Mouse (Mus musculus) NIH3T3 (cell line): ENCODE measurements around the gene Gpr83.
A peak's percentile ranks its signal among the peaks of the same experiment; 100 is the strongest.
"Not testable (repeated sequence)": the region's sequence is repeated elsewhere in the genome, so short reads cannot be mapped to it uniquely, and the experiment has no call there.

Source experiments
- DNase-seq: peaks from one replicate; pipeline ENCODE4 v3.0.0-alpha.2; 2012; ENCODE audit warnings: low read depth

Gene Gpr83

GRCm38 (mm10) chr9:14870377-14870776 is 10.4 kb downstream of the Gpr83 start:
- no peak for DNase-seq

DNA sequence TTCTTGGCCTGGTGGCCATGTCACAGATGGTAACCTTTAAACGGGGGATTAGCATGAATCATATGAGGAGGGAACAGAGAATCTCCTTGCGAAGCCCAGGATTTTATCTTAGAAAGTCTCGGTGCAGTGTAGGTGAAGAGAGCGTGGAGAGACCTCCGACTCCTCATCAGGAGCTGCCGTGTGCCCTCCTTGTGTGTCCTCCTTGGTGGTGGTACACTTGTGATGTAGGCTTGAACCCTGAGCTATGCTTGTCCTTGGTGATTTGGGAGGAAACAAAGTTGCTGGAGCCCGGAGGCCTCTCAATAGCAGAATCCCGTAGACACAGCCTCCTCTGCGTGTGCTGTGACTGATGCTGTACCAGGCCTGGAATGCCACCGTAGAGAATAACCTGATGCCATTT is 10.8 kb downstream of the Gpr83 start:
- no peak for DNase-seq

- peak; percentile 11 for DNase-seq
Observed at GRCm38 (mm10) chr9:14871536-14871935, 11.5 kb downstream of the Gpr83 start.

GRCm38 (mm10) chr9:14872181-14872930 is 12.3 kb downstream of the Gpr83 start:
- no peak for DNase-seq

DNA sequence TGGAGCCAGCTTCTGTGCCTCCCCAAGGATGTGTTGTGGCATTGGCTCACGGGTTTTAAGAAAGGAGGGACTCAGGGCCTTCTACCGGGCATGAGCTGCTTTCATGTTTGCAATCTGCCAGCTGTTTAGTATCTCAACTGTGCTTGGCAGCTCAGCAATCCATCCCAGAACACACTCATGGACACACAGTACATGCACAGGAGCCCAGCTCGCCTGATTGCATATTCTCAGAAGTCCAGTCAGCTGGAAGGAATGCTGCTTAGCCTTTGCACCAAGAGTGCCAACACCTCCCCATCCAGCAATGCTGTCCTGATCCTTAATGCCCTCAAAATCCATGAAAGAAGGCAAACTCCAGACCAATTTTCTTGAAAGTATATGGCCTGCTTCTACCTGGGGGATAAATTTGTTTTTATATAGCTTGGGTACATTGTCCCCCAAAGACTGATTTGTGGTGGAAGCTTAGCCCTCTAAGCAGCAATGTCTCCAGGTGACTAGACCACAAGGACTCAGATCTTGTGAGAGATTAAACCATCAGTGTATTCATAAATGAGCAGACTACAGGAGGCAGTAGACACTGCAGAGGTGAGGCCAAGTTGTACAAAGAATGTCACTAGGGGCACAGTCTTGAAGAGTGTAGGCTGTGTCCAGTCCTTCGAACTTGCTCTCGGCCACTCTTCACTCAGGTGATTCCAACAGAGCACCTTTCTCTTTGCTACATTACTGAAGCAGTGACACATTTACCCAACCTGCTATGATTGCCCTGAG is 15.9 kb downstream of the Gpr83 start:
- DNase-seq, result peak; percentile 7

- DNase-seq, result not testable (repeated sequence)
Observed at GRCm38 (mm10) chr9:14876566-14876965, 16.6 kb downstream of the Gpr83 start.

DNA sequence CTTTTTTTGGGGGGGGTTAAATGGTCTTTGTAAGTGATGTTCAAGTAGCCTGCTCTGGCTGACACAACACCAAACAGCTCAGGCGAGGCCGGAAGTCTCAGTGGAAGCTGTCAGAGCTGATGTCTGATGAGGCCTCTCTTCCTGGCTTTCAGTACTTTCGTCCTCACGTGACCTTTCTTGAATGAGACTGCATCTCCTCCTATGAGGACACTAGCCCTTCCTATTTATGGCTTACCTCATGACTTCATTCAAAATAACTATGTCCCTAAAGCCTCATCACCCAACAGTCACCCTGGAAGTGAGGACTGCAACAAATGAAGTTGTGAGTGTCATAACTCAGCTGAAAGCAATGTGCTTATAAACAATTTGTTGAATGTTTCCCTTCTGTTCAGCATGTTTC is 24.6 kb downstream of the Gpr83 start:
- no peak for DNase-seq

DNA sequence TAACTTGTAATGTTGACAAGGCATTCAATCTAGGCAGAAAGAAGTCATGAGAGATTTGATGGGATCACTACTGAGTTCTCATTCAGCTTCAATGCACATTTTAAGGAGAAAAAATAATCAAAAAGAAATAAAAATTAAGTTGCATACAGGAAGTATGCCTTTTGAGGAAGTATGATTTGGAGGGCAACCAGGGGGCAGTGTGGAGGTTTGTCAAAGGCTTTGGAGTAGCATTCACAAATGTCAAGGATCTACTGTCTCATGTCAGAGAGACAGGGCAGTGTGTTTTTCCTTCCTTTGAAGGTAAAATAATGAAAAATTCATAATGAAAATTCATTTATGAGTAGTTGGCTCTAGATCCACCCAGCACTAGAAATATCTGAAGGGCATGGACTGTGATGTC is 25.1 kb downstream of the Gpr83 start:
- DNase-seq, result no peak

GRCm38 (mm10) chr9:14885954-14886353 is 25.9 kb downstream of the Gpr83 start:
- no peak for DNase-seq

DNA sequence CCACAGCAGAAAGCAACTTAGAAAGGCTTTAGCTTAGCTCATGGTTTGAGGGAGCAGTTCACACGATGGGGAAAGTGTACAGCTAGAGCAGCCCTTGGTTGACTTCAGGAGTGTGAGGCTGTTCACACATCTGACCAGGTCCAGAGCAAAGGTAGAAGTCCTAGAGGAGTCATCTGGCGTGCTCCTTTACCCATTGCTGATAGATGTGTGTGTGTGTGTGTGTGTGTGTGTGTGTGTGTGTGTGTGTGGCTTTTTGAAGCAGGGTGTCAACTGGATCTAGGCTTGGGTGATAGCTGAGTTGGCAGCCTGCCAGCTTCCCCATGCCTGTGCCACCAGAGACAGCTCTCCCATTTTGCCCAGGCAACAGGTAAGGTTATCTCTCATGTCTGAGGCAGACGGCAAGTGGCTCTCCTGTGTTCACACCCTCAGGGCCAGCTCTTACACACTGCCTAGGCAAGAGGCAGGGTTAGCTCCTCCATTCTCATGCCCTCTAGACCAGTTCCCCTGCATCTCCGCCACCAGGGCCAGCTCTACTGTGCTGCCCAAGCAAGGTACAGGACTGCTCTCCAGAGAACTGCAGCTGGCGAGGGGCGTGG is 27.9 kb downstream of the Gpr83 start:
- DNase-seq, result no peak

DNA sequence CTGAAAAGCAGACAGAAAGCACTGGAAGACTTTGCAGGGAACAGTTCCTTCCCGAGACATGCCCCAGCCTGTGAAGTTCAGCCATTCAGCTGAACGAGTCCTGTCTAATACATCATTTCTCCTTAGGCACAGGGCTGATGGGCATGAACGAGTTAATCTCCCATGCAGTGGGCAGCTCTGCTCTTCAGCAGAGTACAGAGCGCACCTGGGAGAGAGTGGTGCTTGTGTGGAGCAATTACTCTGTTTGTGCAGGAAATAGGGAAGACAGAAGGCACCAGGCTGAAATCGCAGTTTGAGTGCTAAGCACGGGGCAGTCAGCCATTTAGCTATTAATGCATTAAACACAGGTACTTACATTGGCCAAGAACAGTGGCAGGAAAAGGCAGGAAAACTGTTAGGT is 28.7 kb downstream of the Gpr83 start:
- DNase-seq, result no peak

GRCm38 (mm10) chr9:14890699-14891098 is 30.7 kb downstream of the Gpr83 start:
- DNase-seq, result no peak

DNA sequence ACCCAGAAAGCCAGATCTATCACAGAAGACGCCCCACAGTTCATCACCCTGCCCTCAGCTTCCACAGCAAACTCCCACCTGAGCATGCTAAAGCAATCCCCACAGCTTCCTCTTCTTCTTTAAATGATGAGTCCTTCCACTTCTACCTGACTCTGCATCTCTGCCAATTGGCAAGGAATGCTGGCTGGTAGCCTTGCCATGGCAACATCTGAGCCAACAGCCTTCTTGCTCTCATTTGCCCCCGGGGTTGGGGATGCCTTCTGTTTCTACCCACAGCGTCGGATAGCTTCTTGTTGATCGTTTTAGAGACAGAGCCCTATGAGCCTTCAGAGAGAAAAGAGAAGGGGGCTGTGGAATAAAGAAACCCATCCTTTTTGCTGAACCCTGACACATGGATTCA is 31.9 kb downstream of the Gpr83 start:
- no peak for DNase-seq

DNA sequence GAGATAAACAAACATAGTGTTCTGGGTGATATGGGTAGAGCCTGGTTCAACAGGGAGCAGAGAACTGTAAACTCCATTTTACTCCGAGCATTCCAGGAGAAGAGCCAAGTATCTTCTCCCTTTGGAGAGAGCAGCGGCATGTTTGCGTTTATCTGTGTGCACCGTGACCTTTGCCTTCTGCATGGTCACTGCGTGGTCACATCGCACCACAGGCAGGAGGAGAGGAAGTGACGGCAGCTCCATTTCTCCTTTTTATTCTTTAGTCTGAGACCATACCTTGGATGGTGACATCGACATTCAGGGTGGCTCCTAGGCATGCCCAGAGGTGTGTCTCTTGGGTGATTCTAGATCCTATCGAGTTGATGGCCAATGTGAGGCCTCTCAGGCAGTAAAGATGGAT is 33.4 kb downstream of the Gpr83 start:
- DNase-seq, result no peak

DNA sequence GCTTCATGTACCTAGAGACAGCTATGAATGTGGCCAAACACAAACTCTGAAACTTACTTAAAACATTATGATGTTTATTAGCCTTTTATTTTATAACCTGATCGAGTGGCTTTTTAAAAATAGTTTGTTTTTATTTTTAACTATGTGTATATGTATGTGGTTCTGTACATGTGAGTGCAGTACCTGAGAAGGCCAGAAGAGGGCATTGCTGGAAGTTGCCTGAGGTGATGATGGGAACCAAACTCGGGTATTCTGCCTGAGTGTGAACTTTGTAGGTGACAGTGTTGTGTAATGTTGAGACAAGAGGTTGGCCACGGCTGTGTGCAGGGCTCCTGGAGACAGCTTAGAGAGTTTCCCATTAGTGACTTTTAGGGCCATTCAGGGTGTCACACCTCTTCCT is 34.6 kb downstream of the Gpr83 start:
- DNase-seq, result no peak

DNA sequence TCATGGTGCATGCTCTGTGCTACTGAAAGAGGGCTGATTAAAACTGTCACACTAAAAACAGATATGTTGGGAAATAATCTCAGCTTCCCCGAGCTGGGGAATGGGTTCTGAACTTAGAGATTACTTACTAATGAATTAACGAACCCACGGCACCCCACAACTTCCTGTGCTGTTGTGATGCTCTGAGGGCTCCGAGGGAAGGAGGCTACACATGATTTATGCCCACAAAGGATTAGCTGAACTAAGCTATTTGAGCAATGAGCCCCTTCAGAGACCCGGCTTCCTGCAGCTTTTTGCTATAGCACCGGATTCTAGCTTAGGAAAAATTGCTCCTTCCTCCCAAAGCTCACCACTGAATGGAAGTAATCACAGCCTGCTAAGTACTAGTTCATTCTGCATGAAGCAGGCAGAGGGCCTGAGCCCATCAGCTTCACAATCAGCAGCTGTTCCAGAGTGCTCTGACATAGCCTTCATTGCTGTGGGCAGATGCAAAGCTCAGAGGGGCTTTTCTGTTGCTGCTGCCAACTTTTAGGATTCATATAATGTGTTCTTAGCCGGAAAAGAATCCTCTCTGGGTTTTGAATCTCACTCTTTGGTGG is 35.3 kb downstream of the Gpr83 start:
- no peak for DNase-seq

GRCm38 (mm10) chr9:14897102-14897501 is 37.1 kb downstream of the Gpr83 start:
- no peak for DNase-seq

DNA sequence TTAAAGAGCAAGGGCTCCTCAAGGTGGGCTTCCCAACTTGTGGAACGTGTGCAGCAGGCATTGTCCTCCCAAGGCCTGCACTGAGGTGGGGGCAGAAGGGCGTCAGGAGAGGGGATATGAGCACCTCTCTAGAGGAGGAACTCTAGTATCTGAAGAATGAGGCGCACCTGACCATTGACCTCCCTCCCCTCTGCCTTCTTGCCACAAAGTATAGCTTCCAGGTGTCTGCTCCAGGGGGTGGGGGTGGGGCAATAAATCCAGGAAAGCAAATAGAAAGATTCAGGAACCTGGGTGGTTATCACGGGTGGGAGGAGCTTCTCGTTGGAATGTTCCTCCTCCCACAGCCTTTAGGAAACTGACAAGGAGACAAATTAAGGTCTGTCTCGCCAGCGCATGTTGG is 41.7 kb downstream of the Gpr83 start:
- DNase-seq, result no peak

GRCm38 (mm10) chr9:14902416-14902815 is 42.4 kb downstream of the Gpr83 start:
- DNase-seq, result no peak

DNA sequence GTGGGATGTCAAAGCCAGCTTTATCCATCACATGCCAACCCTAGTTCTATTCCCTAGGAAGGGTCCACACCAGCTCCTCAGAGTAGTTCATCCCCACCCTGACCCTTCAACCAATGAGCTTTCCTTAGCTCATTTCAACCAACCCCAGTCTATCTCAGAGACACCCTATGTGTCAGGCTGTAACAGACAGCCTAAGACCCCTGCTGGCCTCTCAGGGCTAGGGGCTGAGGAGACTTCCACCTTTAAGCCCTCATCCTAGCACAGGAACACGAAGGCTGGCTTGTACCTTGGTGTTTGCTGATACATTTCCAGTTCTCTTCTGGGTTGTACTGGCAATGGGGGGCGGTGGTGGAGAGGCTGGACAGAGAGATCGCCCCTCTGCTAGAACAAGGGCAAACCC is 43.0 kb downstream of the Gpr83 start:
- DNase-seq, result no peak

GRCm38 (mm10) chr9:14903581-14904378 is 43.8 kb downstream of the Gpr83 start, which contains the start of gene Izumo1r:
Gene Izumo1r, minus strand, starts transcription at chr9:14903949.
- DNase-seq, result no peak
